Mouse (Mus musculus) spleen, adult 2 months (tissue): ENCODE results near the gene Rpl14.

Source experiments
- CTCF ChIP-seq: fragments of 200-500 bp; IDR thresholded peaks from 2 replicates; pipeline ENCODE4 v1.5.1; 2011; ENCODE audit warnings: mild to moderate bottlenecking, inconsistent platforms; ENCODE audit not compliant: insufficient read depth, insufficient read length, insufficient replicate concordance; ENCODE audit errors: extremely low read depth
- POLR2A ChIP-seq: fragments of 200-500 bp; IDR thresholded peaks from 2 replicates; pipeline ENCODE4 v1.6.1; 2011; ENCODE audit warnings: low read depth, low read length, inconsistent platforms

- TF ChIP-seq CTCF: peak; percentile 95
- no peak for TF ChIP-seq POLR2A
These were observed 31.7 kb downstream of the Rpl14 start for GRCm38 (mm10) chr9:120602839-120603511.
